Mouse (Mus musculus) retina, postnatal 1 day (tissue): ENCODE measurements around the gene Olfr1337.
"Not testable (repeated sequence)": the region's sequence is repeated elsewhere in the genome, so short reads cannot be mapped to it uniquely, and the experiment has no call there.

Experiments
- DNase-seq: peaks from one replicate; pipeline ENCODE4 v3.0.0-alpha.2; 2012

Olfr1337 gene

GRCm38 (mm10) chr4:118782486-118782885 is at the start of gene Olfr1337:
Olfr1337 (minus strand) TSS chr4:118782586.
- DNase-seq = no peak

- no peak for DNase-seq
Measured at GRCm38 (mm10) chr4:118818921-118819320, 36.5 kb upstream of the Olfr1337 start.

GRCm38 (mm10) chr4:118809844-118810243 is 27.5 kb upstream of the Olfr1337 start, which contains the start of gene Olfr1335:
Olfr1335 (minus strand) TSS chr4:118809944.
- DNase-seq = no peak

- not testable (repeated sequence) for DNase-seq
Measured at GRCm38 (mm10) chr4:118792796-118793195, 10.4 kb upstream of the Olfr1337 start.

GRCm38 (mm10) chr4:118758637-118759036 is 23.7 kb downstream of the Olfr1337 start, which contains the start of gene Olfr1338:
Olfr1338 (minus strand) TSS chr4:118758737.
- no peak for DNase-seq

GRCm38 (mm10) chr4:118741881-118742280 is 40.5 kb downstream of the Olfr1337 start:
- DNase-seq = no peak

GRCm38 (mm10) chr4:118740988-118741698 is 41.2 kb downstream of the Olfr1337 start:
- peak; percentile 13 for DNase-seq

- no peak for DNase-seq
Measured at GRCm38 (mm10) chr4:118739574-118739973, 42.8 kb downstream of the Olfr1337 start.

- no peak for DNase-seq
Measured at GRCm38 (mm10) chr4:118731875-118732274, 50.5 kb downstream of the Olfr1337 start, which contains the start of gene Olfr1339. Olfr1339 (plus strand) TSS chr4:118732175.
